Mouse (Mus musculus) brown adipose tissue, adult 24 weeks (tissue): Measurements from ENCODE around the gene Icam5. TPM values are rescaled to one million over a fixed set of nuclear protein-coding genes. Genes with fewer than 3 reads are reported as not detected.
"Not testable (repeated sequence)": the region's sequence is repeated elsewhere in the genome, so short reads cannot be mapped to it uniquely, and the experiment has no call there.

Experiments used
- H3K27ac ChIP-seq: fragments of 200-500 bp; replicated peaks from 2 replicates; pipeline ENCODE4 v1.5.1; 2012; ENCODE audit warnings: low read depth, mild to moderate bottlenecking, low read length
- H3K4me1 ChIP-seq: fragments of 200-500 bp; 2 replicates; pipeline ENCODE4 v1.6.1; 2012; ENCODE audit warnings: low read length, mixed read lengths; ENCODE audit not compliant: control insufficient read depth, insufficient read depth, insufficient read length
- H3K4me3 ChIP-seq: fragments of 200-500 bp; 2 replicates; pipeline ENCODE4 v1.5.1; 2012; ENCODE audit warnings: low read depth, mild to moderate bottlenecking, low read length, moderate library complexity; ENCODE audit not compliant: insufficient read depth
- polyA plus RNA-seq: library from polyadenylated mRNA; stranded (reverse); fragments of >200 nt; gene quantifications from 2 replicates; pipeline ENCODE4 v1.2.4, GENCODE M21; 2012; ENCODE audit not compliant: missing spikeins, insufficient read depth, insufficient read length

Icam5 gene
- polyA plus RNA-seq, 1 experiment = not detected

- no peak overlapping the region for H3K4me3 ChIP-seq
- no peaks in the 10 kb centered on the region for H3K4me1 ChIP-seq
- H3K27ac ChIP-seq = no peak overlapping the region
These were observed 4.3 kb downstream of the Icam5 start for GRCm38 (mm10) chr9:21036161-21036560.

- H3K4me1 ChIP-seq = no peaks in the 10 kb centered on the region
- no peak overlapping the region for H3K27ac ChIP-seq
- no peak overlapping the region for H3K4me3 ChIP-seq
These were observed 4.8 kb downstream of the Icam5 start for GRCm38 (mm10) chr9:21036666-21037065.

GRCm38 (mm10) chr9:21037481-21037891 is 5.6 kb downstream of the Icam5 start:
- Histone ChIP-seq H3K4me3 (no peak overlapping the region), H3K27ac (no peak overlapping the region), H3K4me1 (no peaks in the 10 kb centered on the region)

GRCm38 (mm10) chr9:21039779-21040178 is 7.9 kb downstream of the Icam5 start:
- no peak overlapping the region for H3K27ac ChIP-seq
- no peak overlapping the region for H3K4me3 ChIP-seq
- no peaks in the 10 kb centered on the region for H3K4me1 ChIP-seq

- no peak overlapping the region for H3K4me3 ChIP-seq
- H3K4me1 ChIP-seq = no peaks in the 10 kb centered on the region
- H3K27ac ChIP-seq = no peak overlapping the region
These were observed 9.4 kb downstream of the Icam5 start for GRCm38 (mm10) chr9:21041308-21041707.

GRCm38 (mm10) chr9:21043563-21043962 is 11.7 kb downstream of the Icam5 start:
- Histone ChIP-seq H3K4me1 (no peaks in the 10 kb centered on the region), H3K27ac (no peak overlapping the region), H3K4me3 (no peak overlapping the region)

- not testable (repeated sequence) for H3K4me1 ChIP-seq, H3K27ac ChIP-seq, H3K4me3 ChIP-seq
These were observed 12.9 kb downstream of the Icam5 start for GRCm38 (mm10) chr9:21044785-21045184.

GRCm38 (mm10) chr9:21045235-21045634 is 13.4 kb downstream of the Icam5 start:
- Histone ChIP-seq H3K4me1 (no peaks in the 10 kb centered on the region), H3K4me3 (no peak overlapping the region), H3K27ac (no peak overlapping the region)

- H3K27ac ChIP-seq = no peak overlapping the region
- no peak overlapping the region for H3K4me3 ChIP-seq
- H3K4me1 ChIP-seq = no peaks in the 10 kb centered on the region
These were observed 19.7 kb downstream of the Icam5 start for GRCm38 (mm10) chr9:21051578-21051977.

GRCm38 (mm10) chr9:21062928-21063327 is 31.1 kb downstream of the Icam5 start:
- no peaks in the 10 kb centered on the region for H3K4me1 ChIP-seq
- no peak overlapping the region for H3K27ac ChIP-seq
- no peak overlapping the region for H3K4me3 ChIP-seq

GRCm38 (mm10) chr9:21067006-21067684 is 35.3 kb downstream of the Icam5 start, which contains the start of gene Zglp1:
Gene Zglp1 (minus strand): TSS chr9:21067093.
- no peak within 1 kb of the TSS for H3K27ac ChIP-seq
- H3K4me1 ChIP-seq = no peaks in the 10 kb centered on the region

GRCm38 (mm10) chr9:21072641-21073040 is 40.8 kb downstream of the Icam5 start:
- Histone ChIP-seq H3K4me1 (peaks cover 7% of the 10 kb centered on the region; the same call in 1 of the 2 replicates), H3K27ac (no peak overlapping the region), H3K4me3 (peak overlapping the region; percentile 80)

More at GRCm38 (mm10) chr9:21067006-21067684, 35.3 kb downstream of the Icam5 start, which contains the start of gene Zglp1:
- no peak within 1 kb of the TSS for H3K4me3 ChIP-seq

- peaks cover 7% of the 10 kb centered on the region; the same call in 1 of the 2 replicates for H3K4me1 ChIP-seq
- peak within 1 kb of the TSS; percentile 80 for H3K4me3 ChIP-seq
- H3K27ac ChIP-seq = peak within 1 kb of the TSS; percentile 78
These were observed 41.4 kb downstream of the Icam5 start, which contains the start of the genes Gm49373 and Fdx1l for GRCm38 (mm10) chr9:21073044-21073840. Gene Gm49373 (minus strand): TSS chr9:21073096. Gene Fdx1l (minus strand): TSS chr9:21073614.

GRCm38 (mm10) chr9:21074173-21074572 is 42.3 kb downstream of the Icam5 start:
- Histone ChIP-seq H3K4me3 (peak overlapping the region; percentile 80; the same call in 1 of the 2 replicates), H3K4me1 (peaks cover 7% of the 10 kb centered on the region; the same call in 1 of the 2 replicates), H3K27ac (no peak overlapping the region)

- Histone ChIP-seq H3K4me1 (peaks cover 7% of the 10 kb centered on the region; the same call in 1 of the 2 replicates), H3K27ac (no peak overlapping the region), H3K4me3 (no peak overlapping the region)
These were observed 43.8 kb downstream of the Icam5 start for GRCm38 (mm10) chr9:21075625-21076024.
